Mouse (Mus musculus) frontal cortex, postnatal 14 days (tissue): ENCODE measurements around the gene Olfr303.
"Not testable (repeated sequence)": the region's sequence is repeated elsewhere in the genome, so short reads cannot be mapped to it uniquely, and the experiment has no call there.

Experiments
- DNase-seq, 2 experiments: peaks; one replicate each; pipeline ENCODE4 v3.0.0; 2022; ENCODE audit warnings: low spot score in 2 of 2

Gene Olfr303

GRCm38 (mm10) chr7:86397689-86398088 lies at the start of gene Olfr303:
Gene Olfr303 (minus strand): TSS chr7:86397789.
- DNase-seq = no peak

GRCm38 (mm10) chr7:86403546-86403945 lies 6.0 kb upstream of the Olfr303 start, which contains the start of gene Olfr301:
Gene Olfr301 (plus strand): TSS chr7:86403846.
- no peak for DNase-seq

- DNase-seq = no peak
Measured at GRCm38 (mm10) chr7:86386558-86386957, 11.0 kb downstream of the Olfr303 start, which contains the start of gene Olfr304. Gene Olfr304 (minus strand): TSS chr7:86386658.

- DNase-seq = no peak
Measured at GRCm38 (mm10) chr7:86385769-86386168, 11.8 kb downstream of the Olfr303 start.

- no peak for DNase-seq
Measured at GRCm38 (mm10) chr7:86366828-86367227, 30.8 kb downstream of the Olfr303 start, which contains the start of gene Olfr305. Gene Olfr305 (minus strand): TSS chr7:86366928.

- not testable (repeated sequence) for DNase-seq
Measured at GRCm38 (mm10) chr7:86346296-86346695, 51.3 kb downstream of the Olfr303 start.

GRCm38 (mm10) chr7:86344253-86344652 lies 53.3 kb downstream of the Olfr303 start:
- no peak for DNase-seq

GRCm38 (mm10) chr7:86342881-86343565 lies 54.6 kb downstream of the Olfr303 start:
- no peak for DNase-seq
